Mouse (Mus musculus) midbrain, postnatal 0 days (tissue): Measurements from ENCODE around the gene Megf9. TPM values are rescaled to one million over a fixed set of nuclear protein-coding genes. Genes with fewer than 3 reads are reported as not detected.
A peak's percentile ranks its signal among the peaks of the same experiment; 100 is the strongest.

Experiments used
- ATAC-seq: fragments of 200-750 bp; cut with Nextera tagmentation; 2 replicates; pipeline ENCODE4 v1.8.0; 2017; ENCODE audit warnings: moderate number of reproducible peaks, mild to moderate bottlenecking, moderate TSS enrichment, moderate library complexity; ENCODE audit not compliant: low FRiP score
- DNase-seq: peaks from one replicate; pipeline ENCODE4 v3.0.0-alpha.2; 2015; ENCODE audit warnings: low spot score
- H3K27ac ChIP-seq: fragments of 300-500 bp; sonication (generic); 2 replicates; pipeline ENCODE4 v1.5.1; 2014; ENCODE audit warnings: low read depth, mild to moderate bottlenecking, low read length, mixed read lengths
- H3K27me3 ChIP-seq: fragments of 300-500 bp; sonication (generic); 2 replicates; pipeline ENCODE4 v1.6.1; 2014; ENCODE audit warnings: low read length, control low read depth, mixed read lengths; ENCODE audit not compliant: insufficient read depth
- H3K36me3 ChIP-seq: fragments of 300-500 bp; sonication (generic); 2 replicates; pipeline ENCODE4 v1.6.1; 2014; ENCODE audit warnings: low read length, control low read depth, mixed read lengths; ENCODE audit not compliant: insufficient read depth
- H3K4me1 ChIP-seq: fragments of 300-500 bp; sonication (generic); 2 replicates; pipeline ENCODE4 v1.6.1; 2014; ENCODE audit warnings: mild to moderate bottlenecking, control low read depth, antibody characterized with exemption, low read length, mixed read lengths; ENCODE audit not compliant: insufficient read depth
- H3K4me2 ChIP-seq: fragments of 300-500 bp; sonication (generic); 2 replicates; pipeline ENCODE4 v1.6.1; 2014; ENCODE audit warnings: low read depth, mild to moderate bottlenecking, low read length, mixed read lengths; ENCODE audit not compliant: poor library complexity, severe bottlenecking
- H3K4me3 ChIP-seq: fragments of 300-500 bp; sonication (generic); 2 replicates; pipeline ENCODE4 v1.5.1; 2014; ENCODE audit warnings: low read depth, mild to moderate bottlenecking, low read length, moderate library complexity
- H3K9ac ChIP-seq: fragments of 300-500 bp; sonication (generic); replicated peaks from 2 replicates; pipeline ENCODE4 v1.6.1; 2014; ENCODE audit warnings: mild to moderate bottlenecking, low read length, moderate library complexity, mixed read lengths; ENCODE audit not compliant: poor library complexity, severe bottlenecking
- H3K9me3 ChIP-seq: fragments of 300-500 bp; sonication (generic); 2 replicates; pipeline ENCODE4 v1.6.1; 2016; ENCODE audit warnings: low read length, control low read depth
- CTCF ChIP-seq: IDR thresholded peaks from 2 replicates; pipeline ENCODE4 v1.5.1; 2016; ENCODE audit warnings: antibody characterized with exemption, mild to moderate bottlenecking
- WGBS: fragments of 180-500 bp; shearing (Covaris S2); extraction: QIAGEN DNeasy Blood & Tissue Kit; methylation state at CpG from one replicate; pipeline ENCODE4 v1.1.7; 2014; 5-methylcytosine and 5-hydroxymethylcytosine counted together
- polyA plus RNA-seq: library from polyadenylated mRNA; unstranded; fragments of >200 nt; fragmentation: Nextera tagmentation; extraction: Ambion mirVana; gene quantifications from 2 replicates; pipeline ENCODE4 v1.2.1, GENCODE M21; 2015
- total RNA-seq: library from RNA; depleted of rRNA; stranded (reverse); fragments of >200 nt; gene quantifications from 2 replicates; pipeline ENCODE4 v1.2.3, GENCODE M21; 2014

Megf9 gene
- total and polyA plus RNA-seq, 2 experiments from 2014 or later, result 30.1 to 66.3 TPM

DNA sequence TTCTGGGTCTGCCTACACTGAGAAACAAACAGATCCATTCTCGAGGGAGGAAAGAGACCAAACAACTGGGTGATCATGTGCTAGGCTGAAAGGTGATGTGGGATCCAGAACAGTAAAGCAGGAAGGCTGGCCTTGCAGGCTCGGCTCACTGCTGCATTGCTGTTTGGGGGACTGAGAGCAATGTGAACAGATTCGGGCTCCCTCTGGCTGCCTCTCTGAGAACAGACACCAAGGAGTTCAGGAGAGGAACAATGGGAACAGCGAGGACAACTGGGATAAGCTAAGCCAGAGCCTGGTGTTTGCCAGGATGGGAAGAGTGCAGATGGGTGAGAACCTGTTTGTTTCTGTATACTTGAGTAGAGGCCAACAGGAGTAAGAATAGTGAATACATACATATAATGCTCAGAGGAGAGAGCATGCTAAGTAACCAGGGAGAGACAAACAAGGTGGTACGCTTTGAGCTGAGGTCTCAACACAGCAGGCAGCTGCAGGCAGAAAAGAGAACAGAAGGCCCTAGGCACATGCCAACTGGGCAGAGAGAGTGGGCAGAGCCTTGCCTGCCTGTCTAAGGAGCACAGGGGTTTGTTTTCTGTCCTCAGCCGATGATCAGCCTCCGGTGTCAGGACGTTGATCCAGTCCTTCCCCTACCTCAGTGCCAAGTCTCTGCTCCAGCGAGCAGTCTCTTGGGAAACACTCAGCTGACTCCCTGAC, 132.5 kb downstream of the Megf9 start:
- H3K27ac ChIP-seq, result peak overlapping the region; percentile 43; the same call in 1 of the 2 replicates
- no peaks in the 10 kb centered on the region for H3K9me3 ChIP-seq
- WGBS, result 54% methylated on average over 9 of the region's 9 CpGs
- peak; percentile 86 for ATAC-seq
- no peaks in the 10 kb centered on the region for H3K27me3 ChIP-seq
- peak; percentile 92 for DNase-seq
- peak; percentile 94 for TF ChIP-seq CTCF
- no peaks in the 10 kb centered on the region for H3K36me3 ChIP-seq
- H3K4me3 ChIP-seq, result no peak overlapping the region
- no peak overlapping the region for H3K9ac ChIP-seq
- H3K4me1 ChIP-seq, result no peaks in the 10 kb centered on the region
- H3K4me2 ChIP-seq, result no peak overlapping the region

DNA sequence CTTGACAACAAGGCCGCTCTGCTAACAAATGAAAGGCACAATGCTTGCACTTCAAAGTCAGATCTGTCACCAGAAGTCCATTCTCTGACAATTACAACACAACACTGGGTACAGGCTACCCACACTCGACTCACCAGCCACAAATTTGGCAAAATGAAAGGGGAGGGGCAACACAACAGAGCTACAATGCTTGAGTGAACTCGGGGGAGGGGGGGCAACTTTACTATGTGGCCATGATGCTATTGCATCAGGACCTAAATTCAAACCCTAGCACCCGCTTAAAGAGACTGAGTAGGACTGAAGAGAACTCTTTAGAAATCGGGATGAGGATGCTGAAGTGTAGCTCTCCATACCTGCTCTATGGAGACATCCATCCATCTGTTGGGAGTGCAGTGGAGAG, 135.3 kb downstream of the Megf9 start:
- no peaks in the 10 kb centered on the region for H3K4me1 ChIP-seq
- WGBS, result 83% methylated on average over 5 of the region's 5 CpGs
- H3K27me3 ChIP-seq, result no peaks in the 10 kb centered on the region
- H3K4me2 ChIP-seq, result no peak overlapping the region
- no peak for TF ChIP-seq CTCF
- no peak overlapping the region for H3K9ac ChIP-seq
- no peak for ATAC-seq
- DNase-seq, result no peak
- no peaks in the 10 kb centered on the region for H3K9me3 ChIP-seq
- H3K27ac ChIP-seq, result no peak overlapping the region
- no peaks in the 10 kb centered on the region for H3K36me3 ChIP-seq
- no peak overlapping the region for H3K4me3 ChIP-seq

DNA sequence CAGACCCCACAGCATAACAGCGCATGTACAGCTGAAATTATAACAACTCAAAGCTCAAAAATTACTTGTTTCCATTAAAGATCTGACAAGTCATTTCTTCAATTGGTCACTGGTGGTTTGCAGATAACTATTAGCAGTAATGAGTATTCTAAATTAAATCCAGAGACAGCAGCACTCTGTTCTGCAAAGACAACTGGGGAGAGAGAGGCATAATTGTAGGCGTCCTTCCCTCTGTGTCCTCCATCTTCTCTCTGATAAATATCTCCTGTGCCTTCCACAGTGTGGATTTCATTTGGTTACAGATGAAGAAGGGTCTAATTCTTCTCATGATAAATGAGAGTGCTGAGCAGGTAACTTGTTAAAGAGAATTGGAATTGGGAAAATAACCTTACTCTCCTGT, 135.7 kb downstream of the Megf9 start:
- Histone ChIP-seq H3K4me1 (no peaks in the 10 kb centered on the region), H3K27me3 (no peaks in the 10 kb centered on the region), H3K9me3 (no peaks in the 10 kb centered on the region), H3K27ac (no peak overlapping the region), H3K4me3 (no peak overlapping the region), H3K4me2 (no peak overlapping the region), H3K9ac (no peak overlapping the region), H3K36me3 (no peaks in the 10 kb centered on the region)
- DNase-seq (no peak), ATAC-seq (no peak)
- 79% methylated on average over 2 of the region's 2 CpGs for WGBS
- no peak for TF ChIP-seq CTCF

DNA sequence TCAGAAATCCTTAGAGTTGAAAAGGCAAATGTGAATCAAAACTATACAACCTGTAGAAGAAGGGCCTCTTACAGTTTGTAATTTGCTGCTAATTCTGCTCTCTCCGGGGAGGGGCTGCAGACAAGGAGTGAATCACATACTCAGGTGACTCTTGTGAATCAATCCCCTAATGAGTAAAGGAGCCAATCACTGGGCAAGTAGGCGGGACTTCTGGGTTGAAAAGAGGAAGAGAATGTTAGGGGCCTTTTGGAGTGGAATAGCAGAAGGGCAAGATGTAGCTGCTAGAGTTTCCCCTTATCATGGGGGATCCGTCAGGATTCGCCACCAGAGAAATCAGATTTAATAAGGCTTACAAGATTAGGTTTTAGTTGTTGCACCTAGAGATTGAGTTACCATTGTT, 136.7 kb downstream of the Megf9 start:
- WGBS, result 92% methylated on average over 4 of the region's 4 CpGs

DNA sequence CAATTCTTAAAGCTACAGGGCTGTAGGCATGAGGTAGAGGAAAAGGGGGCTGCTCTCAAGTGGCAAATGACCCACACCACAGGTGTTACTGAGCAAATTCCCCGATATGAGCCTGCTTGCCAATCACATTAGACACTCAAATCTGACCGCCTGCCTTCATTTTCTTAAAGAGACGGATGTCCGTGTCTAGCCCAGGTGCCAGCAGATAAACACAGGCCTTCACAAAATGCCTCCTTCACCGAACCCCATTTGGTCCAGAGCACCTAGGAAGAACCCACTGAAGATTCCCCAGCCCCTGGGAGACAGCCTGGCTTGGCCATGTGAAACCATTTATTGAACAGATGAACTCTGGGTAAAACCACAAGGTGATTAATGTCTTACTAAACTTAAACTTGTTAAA, 138.1 kb downstream of the Megf9 start:
- H3K27ac ChIP-seq, result no peak overlapping the region
- no peak overlapping the region for H3K4me3 ChIP-seq
- ATAC-seq (no peak), DNase-seq (no peak)
- H3K27me3 ChIP-seq, result no peaks in the 10 kb centered on the region
- 96% methylated on average over 5 of the region's 5 CpGs for WGBS
- no peak for TF ChIP-seq CTCF
- H3K4me2 ChIP-seq, result no peak overlapping the region
- H3K4me1 ChIP-seq, result no peaks in the 10 kb centered on the region
- no peak overlapping the region for H3K9ac ChIP-seq
- no peaks in the 10 kb centered on the region for H3K36me3 ChIP-seq
- H3K9me3 ChIP-seq, result no peaks in the 10 kb centered on the region

More for the DNA sequence above, 136.7 kb downstream of the Megf9 start:
- Histone ChIP-seq H3K4me1 (no peaks in the 10 kb centered on the region), H3K9ac (no peak overlapping the region), H3K27me3 (no peaks in the 10 kb centered on the region), H3K36me3 (no peaks in the 10 kb centered on the region), H3K4me3 (no peak overlapping the region), H3K27ac (no peak overlapping the region), H3K9me3 (no peaks in the 10 kb centered on the region), H3K4me2 (no peak overlapping the region)
- TF ChIP-seq CTCF, result no peak
- DNase-seq (no peak), ATAC-seq (no peak)

DNA sequence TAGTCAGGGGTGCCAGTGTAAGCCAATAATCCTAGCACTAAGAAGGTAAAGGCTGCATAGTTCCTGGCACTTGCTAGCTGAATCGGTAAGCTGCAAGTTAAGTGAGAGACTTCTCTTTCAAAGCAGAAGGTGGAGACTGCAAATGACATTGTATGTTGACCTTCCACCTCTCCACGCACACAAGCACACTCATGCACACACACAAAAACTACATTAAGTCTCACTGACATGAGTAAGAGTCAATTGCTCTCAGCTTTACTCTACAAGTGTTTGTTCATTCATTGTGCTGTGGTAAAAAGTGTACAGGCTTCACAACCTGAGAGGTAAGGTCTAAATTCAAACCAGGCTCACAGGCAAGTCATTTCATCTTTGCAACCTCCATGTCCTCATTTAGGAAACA, 140.1 kb downstream of the Megf9 start:
- H3K36me3 ChIP-seq, result no peaks in the 10 kb centered on the region
- no peak overlapping the region for H3K4me3 ChIP-seq
- no peaks in the 10 kb centered on the region for H3K4me1 ChIP-seq
- H3K27ac ChIP-seq, result no peak overlapping the region
- no peak for TF ChIP-seq CTCF
- H3K4me2 ChIP-seq, result no peak overlapping the region
- ATAC-seq, result no peak
- no peak for DNase-seq
- H3K9me3 ChIP-seq, result no peaks in the 10 kb centered on the region
- WGBS, result 88% methylated on average over 2 of the region's 2 CpGs
- no peaks in the 10 kb centered on the region for H3K27me3 ChIP-seq
- no peak overlapping the region for H3K9ac ChIP-seq
